Mouse (Mus musculus): ENCODE measurements around the gene Bloc1s2.

- no peak for TF ChIP-seq POLR2A (IDR thresholded peaks at IDR 0.05; ENCODE audit: control insufficient read depth, extremely low read depth, insufficient read depth, low read length, poor library complexity)
- no peak for TF ChIP-seq CTCF (IDR thresholded peaks at IDR 0.05; ENCODE audit: borderline replicate concordance, control insufficient read depth, extremely low read depth, insufficient read depth, low read length, poor library complexity)
These were observed 7.5 kb upstream of the Bloc1s2 start for GRCm38 (mm10) chr19:44153781-44154180.
